Comparison of ENCODE assay signal across 10 mouse cellular contexts in the genomic region with DNA sequence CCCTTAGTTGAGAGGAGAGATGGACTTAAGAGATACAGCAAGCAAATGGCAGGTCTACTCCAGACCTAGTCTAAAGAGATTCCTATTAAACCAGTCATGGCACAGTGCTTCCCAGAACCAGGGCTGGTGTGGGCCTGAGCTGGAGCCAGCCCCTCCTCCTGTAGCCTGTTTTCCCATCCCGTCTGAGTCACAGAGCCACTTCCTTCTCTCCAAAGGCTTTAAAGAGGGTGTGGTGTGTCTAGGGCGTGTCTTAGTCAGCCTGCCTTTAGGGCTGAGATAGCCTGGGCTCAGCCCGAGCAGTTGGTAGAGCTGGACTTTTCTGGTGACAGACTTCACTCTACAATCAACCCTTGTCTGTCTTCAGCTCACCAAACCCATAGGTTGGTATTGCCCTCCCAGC. TPM values are rescaled to one million over a fixed set of nuclear protein-coding genes. Genes with fewer than 3 reads are reported as not detected.
DNase-seq lines count a peak whose midpoint lies in the region.
"Had no signal": no experiment of that assay in that cellular context is flagged by ENCODE, and none has a peak within 500 bp of the region (broad histone marks: within the 10 kb centered on the region; RNA-seq: fewer than 3 reads in every experiment).

No protein-coding gene starts in this region.

- peak; percentile 50 for DNase-seq in gastrocnemius, adult 18-20 months (ENCODE audit: low spot score)
- no peak for DNase-seq in gastrocnemius, postnatal 36 days
- DNase-seq in 3134 (ENCODE audit: extremely low read depth, insufficient read length, low spot score) (peak; percentile 85), ZHBTc4 (ENCODE audit: low read depth, low spot score) (peak; percentile 83)
- peak; percentile 44 for DNase-seq in heart, postnatal 25 days (ENCODE audit: low spot score)
- no peak for DNase-seq in left cerebral cortex, postnatal 25 days (ENCODE audit: low spot score in 2 of 2)
- no peak for DNase-seq in kidney, postnatal 25 days
- no peak for DNase-seq in spleen, adult 12 weeks (ENCODE audit: low spot score)
- DNase-seq: kidney, adult 11 months; midbrain, embryonic 14.5 days had no signal

- intact Hi-C loops in gastrocnemius, postnatal 36 days (cut with DNase I) = no loop called here
- intact Hi-C loops in heart, postnatal 25 days (cut with DNase I) = loop anchor here (5.0 kb wide), 1 partner anchor 35 kb away; no protein-coding TSS in a partner anchor
- intact Hi-C loops in left cerebral cortex, postnatal 25 days (cut with DNase I) = no loop called here

RNA-seq across cellular contexts. Expression of a gene that starts 36.6 kb away (rescaled TPM):
- 10 to 100 TPM; 20.5 to 26.2 TPM for total RNA-seq in gastrocnemius, adult 18-20 months (2021)
- total RNA-seq in gastrocnemius, postnatal 36 days (2021) = 10 to 100 TPM; 23.4 to 24.1 TPM
- total RNA-seq in heart, postnatal 25 days (2021) = 10 to 100 TPM; 32.2 to 36.0 TPM
- total RNA-seq in left cerebral cortex, postnatal 25 days (2021) = 100 to 1,000 TPM; 169 to 173 TPM

Comparison
In these comparisons a context has a peak if more than half of its experiments do, and no peak if none do; other contexts are left out.
1. DNase-seq: peak in gastrocnemius, adult 18-20 months (single experiment), 3134 (single experiment), ZHBTc4 (single experiment) and heart, postnatal 25 days (single experiment); none in gastrocnemius, postnatal 36 days (0 of 2), left cerebral cortex, postnatal 25 days (0 of 2), kidney, postnatal 25 days (0 of 2) and spleen, adult 12 weeks (single experiment).
2. RNA of a gene that starts 36.6 kb away (total RNA-seq): 169 to 173 TPM in left cerebral cortex, postnatal 25 days; 32.2 to 36.0 TPM in heart, postnatal 25 days, 20.5 to 26.2 TPM in gastrocnemius, adult 18-20 months and 23.4 to 24.1 TPM in gastrocnemius, postnatal 36 days; every median in the first group is over 4 times any median in the second.